Mouse (Mus musculus): ENCODE measurements around the gene Supt6. TPM values are rescaled to one million over a fixed set of nuclear protein-coding genes. Genes with fewer than 3 reads are reported as not detected.

The Supt6 gene
- polyA plus RNA-seq, 1 experiment from 2014 or later = 37.5 TPM

GRCm38 (mm10) chr11:78178859-78179437, 66.8 kb downstream of the Supt6 start:
- Histone ChIP-seq H3K27me3 (peaks cover 7% of the 10 kb centered on the region; the same call in 1 of the 2 replicates), H3K36me3 (peaks cover 30% of the 10 kb centered on the region), H3K4me1 (peaks cover 47% of the 10 kb centered on the region), H3K9me3 (no peaks in the 10 kb centered on the region), H3K9ac (replicated peaks) (peak overlapping the region; percentile 68), H3K4me3 (peak overlapping the region; percentile 68), H3K27ac (replicated peaks) (peak overlapping the region; percentile 90), H3K4me2 (replicated peaks) (peak overlapping the region; percentile 83)
- 0 out of 2 replicates have a peak, but pooled peaks have one; percentile 7 for ATAC-seq (ENCODE audit: low FRiP score, low read depth)
- under 1% methylated on average over 29 of the region's 29 CpGs for WGBS

DNA sequence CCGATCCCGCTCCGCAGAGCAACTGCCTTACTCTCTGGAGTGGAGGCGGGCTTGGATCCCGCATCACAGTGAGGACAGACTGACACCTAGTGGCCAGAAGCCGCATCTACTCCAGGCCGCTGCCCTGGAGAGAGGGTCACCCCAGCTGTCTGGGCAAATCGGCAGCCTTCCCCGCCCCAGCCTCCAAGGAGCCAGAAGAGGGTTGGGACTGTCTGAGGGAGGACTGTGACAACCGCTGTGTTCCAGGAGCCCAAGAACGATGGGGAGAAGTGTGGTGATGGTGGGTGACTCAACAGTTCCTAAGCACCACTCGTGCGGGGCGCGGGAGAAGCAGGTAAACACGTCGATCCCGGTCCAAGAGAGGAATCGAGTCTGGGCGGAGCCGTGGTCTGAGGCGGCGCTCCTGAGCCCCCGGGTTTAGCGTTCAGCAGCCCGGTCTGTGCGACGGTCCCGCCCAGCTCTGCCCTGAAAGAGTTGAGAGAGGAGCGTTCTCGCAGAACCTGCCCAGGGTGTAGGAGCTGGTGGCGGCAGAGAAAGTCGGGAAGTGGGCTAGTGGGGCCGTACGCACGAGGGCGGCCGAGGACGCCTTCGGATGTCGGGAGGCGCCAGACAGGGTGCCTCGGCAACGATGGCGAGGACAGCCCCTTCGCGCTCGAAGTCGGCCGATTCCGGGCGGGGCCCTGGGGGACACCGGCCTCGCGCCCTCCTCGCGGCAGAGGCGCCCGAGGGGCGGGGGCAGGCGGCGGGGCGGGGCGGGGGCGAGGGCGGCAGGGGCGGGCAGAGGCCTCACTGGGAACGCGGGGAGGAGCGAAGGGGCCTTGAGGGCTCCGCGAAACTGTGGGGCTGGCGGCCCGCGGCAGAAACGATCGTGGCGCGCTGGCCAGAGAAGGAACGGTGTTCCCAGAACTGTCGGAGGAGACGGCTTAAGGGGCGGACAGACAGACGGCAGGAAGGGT, 67.6 kb downstream of the Supt6 start:
- Histone ChIP-seq H3K36me3 (peaks cover 30% of the 10 kb centered on the region), H3K4me1 (peaks cover 47% of the 10 kb centered on the region), H3K9me3 (no peaks in the 10 kb centered on the region), H3K9ac (replicated peaks) (peak overlapping the region; percentile 68), H3K4me3 (peak overlapping the region; percentile 68), H3K27me3 (peaks cover 7% of the 10 kb centered on the region; the same call in 1 of the 2 replicates), H3K4me2 (replicated peaks) (peak overlapping the region; percentile 83), H3K27ac (replicated peaks) (peak overlapping the region; percentile 90)
- under 1% methylated on average over 78 of the region's 84 CpGs for WGBS
- ATAC-seq (ENCODE audit: low FRiP score, low read depth) = peak; percentile 80

GRCm38 (mm10) chr11:78177437-78177836, 68.3 kb downstream of the Supt6 start:
- peaks cover 30% of the 10 kb centered on the region for H3K36me3 ChIP-seq
- H3K4me2 ChIP-seq (replicated peaks) = peak overlapping the region; percentile 83
- peaks cover 46% of the 10 kb centered on the region for H3K4me1 ChIP-seq
- WGBS = 2% methylated on average over 10 of the region's 10 CpGs
- H3K9ac ChIP-seq (replicated peaks) = no peak overlapping the region; the same call in 1 of the 2 replicates
- no peak for ATAC-seq (ENCODE audit: low FRiP score, low read depth)
- no peaks in the 10 kb centered on the region for H3K9me3 ChIP-seq
- peak overlapping the region; percentile 90; the same call in 1 of the 2 replicates for H3K27ac ChIP-seq (replicated peaks)
- peaks cover 7% of the 10 kb centered on the region; the same call in 1 of the 2 replicates for H3K27me3 ChIP-seq
- peak overlapping the region; percentile 68 for H3K4me3 ChIP-seq

- WGBS = 2% methylated on average over 23 of the region's 23 CpGs
- peaks cover 41% of the 10 kb centered on the region for H3K4me1 ChIP-seq
Observed at GRCm38 (mm10) chr11:78176905-78177331, 68.9 kb downstream of the Supt6 start.

DNA sequence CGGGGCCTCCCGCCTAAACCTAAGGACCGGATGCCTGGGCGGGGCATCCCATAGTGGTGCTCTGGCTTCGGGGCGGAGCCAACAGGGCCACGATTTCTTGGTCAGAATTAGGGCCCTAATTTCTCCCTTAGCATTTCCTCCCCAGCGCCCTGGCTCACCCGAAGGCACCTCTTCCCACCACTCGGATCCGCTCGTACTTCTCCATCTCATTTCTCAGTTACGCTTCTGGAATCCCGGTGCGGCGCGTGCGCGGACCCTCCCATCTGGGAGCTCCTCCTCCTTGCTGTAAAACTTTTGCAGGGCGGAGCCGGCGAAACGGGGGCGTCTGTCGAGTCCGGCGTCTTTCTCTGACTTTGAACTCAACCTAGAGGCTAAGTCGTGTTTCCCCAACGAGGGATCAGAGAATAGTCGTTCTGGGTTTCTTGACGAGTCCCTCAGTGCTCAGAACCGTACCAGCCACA, 69.4 kb downstream of the Supt6 start, which contains the start of the genes Nek8 and Tlcd1:
Nek8 (minus strand) TSS at position 274 of the 461 bp plus-strand sequence.
Tlcd1 (plus strand) TSS at position 310 of the 461 bp plus-strand sequence.
- under 1% methylated on average over 32 of the region's 32 CpGs for WGBS

More at GRCm38 (mm10) chr11:78176905-78177331, 68.9 kb downstream of the Supt6 start:
- H3K4me2 ChIP-seq (replicated peaks) = peak overlapping the region; percentile 83
- ATAC-seq (ENCODE audit: low FRiP score, low read depth) = no peak
- no peaks in the 10 kb centered on the region for H3K9me3 ChIP-seq
- peak overlapping the region; percentile 68 for H3K4me3 ChIP-seq
- H3K27me3 ChIP-seq = peaks cover 7% of the 10 kb centered on the region; the same call in 1 of the 2 replicates
- H3K9ac ChIP-seq (replicated peaks) = peak overlapping the region; percentile 51
- H3K36me3 ChIP-seq = peaks cover 26% of the 10 kb centered on the region
- 0 out of 2 replicates have a peak overlapping the region, but pooled peaks have one; percentile 67 for H3K27ac ChIP-seq (replicated peaks)

GRCm38 (mm10) chr11:78175771-78176401, 69.9 kb downstream of the Supt6 start:
- Histone ChIP-seq H3K9ac (replicated peaks) (peak overlapping the region; percentile 51; the same call in 1 of the 2 replicates), H3K4me2 (replicated peaks) (peak overlapping the region; percentile 83), H3K27me3 (peaks cover 7% of the 10 kb centered on the region; the same call in 1 of the 2 replicates), H3K4me3 (peak overlapping the region; percentile 68), H3K27ac (replicated peaks) (peak overlapping the region; percentile 67), H3K36me3 (peaks cover 16% of the 10 kb centered on the region), H3K9me3 (no peaks in the 10 kb centered on the region), H3K4me1 (peaks cover 36% of the 10 kb centered on the region)
- WGBS = 7% methylated on average over 9 of the region's 10 CpGs
- ATAC-seq (ENCODE audit: low FRiP score, low read depth) = no peak; the same call in 1 of the 2 replicates

More for the DNA sequence above, 69.4 kb downstream of the Supt6 start, which contains the start of the genes Nek8 and Tlcd1:
- Histone ChIP-seq H3K4me1 (peaks cover 36% of the 10 kb centered on the region), H3K27me3 (peaks cover 7% of the 10 kb centered on the region; the same call in 1 of the 2 replicates), H3K9me3 (no peaks in the 10 kb centered on the region), H3K27ac (replicated peaks) (peak within 1 kb of the TSS; percentile 90), H3K4me2 (replicated peaks) (peak within 1 kb of the TSS; percentile 83), H3K9ac (replicated peaks) (peak within 1 kb of the TSS; percentile 51), H3K36me3 (peaks cover 21% of the 10 kb centered on the region), H3K4me3 (peak within 1 kb of the TSS; percentile 68)
- ATAC-seq (ENCODE audit: low FRiP score, low read depth) = peak; percentile 54

GRCm38 (mm10) chr11:78174506-78174905, 71.3 kb downstream of the Supt6 start:
- no peak overlapping the region for H3K27ac ChIP-seq (replicated peaks)
- peaks cover 2% of the 10 kb centered on the region for H3K36me3 ChIP-seq
- peaks cover 7% of the 10 kb centered on the region; the same call in 1 of the 2 replicates for H3K27me3 ChIP-seq
- H3K9ac ChIP-seq (replicated peaks) = no peak overlapping the region
- H3K4me3 ChIP-seq = no peak overlapping the region
- peaks cover 24% of the 10 kb centered on the region for H3K4me1 ChIP-seq
- ATAC-seq (ENCODE audit: low FRiP score, low read depth) = no peak
- no peaks in the 10 kb centered on the region for H3K9me3 ChIP-seq
- 87% methylated on average over 3 of the region's 3 CpGs for WGBS
- H3K4me2 ChIP-seq (replicated peaks) = no peak overlapping the region

DNA sequence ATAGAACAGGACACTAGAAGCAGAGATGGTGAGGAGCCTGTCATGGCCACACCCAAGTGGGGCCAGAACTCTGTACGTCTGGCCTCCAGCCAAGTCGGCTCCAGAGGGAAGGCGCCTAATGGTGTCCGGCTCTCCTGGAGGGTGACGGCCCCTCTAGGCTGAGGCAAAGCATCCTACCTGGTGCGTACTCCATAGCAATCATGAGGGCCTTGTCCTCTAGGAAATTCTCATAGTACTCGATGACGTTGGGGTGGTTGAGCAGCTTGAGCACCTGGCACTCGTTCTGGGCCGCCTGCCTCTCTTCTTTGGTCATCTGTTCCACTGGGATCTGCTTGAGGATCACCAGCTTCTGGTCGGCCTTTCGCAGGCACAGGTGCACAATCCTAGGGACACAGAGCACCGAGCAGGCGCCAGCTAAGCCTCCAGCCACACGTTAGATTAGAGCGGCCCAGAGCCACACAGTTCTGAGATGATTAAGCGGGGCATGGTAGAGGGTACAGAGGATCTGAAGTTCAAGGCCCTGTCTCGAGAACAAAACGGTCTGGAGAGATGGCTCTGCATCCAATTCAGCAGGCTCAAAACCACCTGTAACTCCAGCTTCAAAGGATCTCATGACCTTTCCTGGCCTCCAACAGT, 72.9 kb downstream of the Supt6 start:
- no peaks in the 10 kb centered on the region for H3K9me3 ChIP-seq
- H3K9ac ChIP-seq (replicated peaks) = no peak overlapping the region
- WGBS = 89% methylated on average over 19 of the region's 19 CpGs

GRCm38 (mm10) chr11:78172034-78172747, 73.6 kb downstream of the Supt6 start:
- Histone ChIP-seq H3K27ac (replicated peaks) (no peak overlapping the region), H3K27me3 (peaks cover 16% of the 10 kb centered on the region), H3K9ac (replicated peaks) (no peak overlapping the region), H3K4me2 (replicated peaks) (no peak overlapping the region), H3K9me3 (no peaks in the 10 kb centered on the region), H3K4me3 (no peak overlapping the region), H3K4me1 (peaks cover 6% of the 10 kb centered on the region), H3K36me3 (no peaks in the 10 kb centered on the region)
- no peak for ATAC-seq (ENCODE audit: low FRiP score, low read depth)
- WGBS = 82% methylated on average over 16 of the region's 16 CpGs

More for the DNA sequence above, 72.9 kb downstream of the Supt6 start:
- Histone ChIP-seq H3K27me3 (peaks cover 10% of the 10 kb centered on the region; the same call in 1 of the 2 replicates), H3K36me3 (no peaks in the 10 kb centered on the region), H3K4me3 (no peak overlapping the region), H3K4me1 (peaks cover 12% of the 10 kb centered on the region), H3K27ac (replicated peaks) (no peak overlapping the region), H3K4me2 (replicated peaks) (no peak overlapping the region)
- ATAC-seq (ENCODE audit: low FRiP score, low read depth) = no peak

- H3K9ac ChIP-seq (replicated peaks) = no peak overlapping the region
- 62% methylated on average over 4 of the region's 4 CpGs for WGBS
- no peak overlapping the region for H3K4me2 ChIP-seq (replicated peaks)
- ATAC-seq (ENCODE audit: low FRiP score, low read depth) = no peak
- peaks cover 17% of the 10 kb centered on the region for H3K27me3 ChIP-seq
- no peaks in the 10 kb centered on the region for H3K36me3 ChIP-seq
- H3K27ac ChIP-seq (replicated peaks) = no peak overlapping the region
- H3K9me3 ChIP-seq = no peaks in the 10 kb centered on the region
- H3K4me1 ChIP-seq = no peaks in the 10 kb centered on the region
- no peak overlapping the region for H3K4me3 ChIP-seq
Observed at GRCm38 (mm10) chr11:78171328-78171727, 74.5 kb downstream of the Supt6 start.
